Mouse (Mus musculus): ENCODE results near the gene Ptpn14. TPM values are rescaled to one million over a fixed set of nuclear protein-coding genes. Genes with fewer than 3 reads are reported as not detected.
A peak's percentile ranks its signal among the peaks of the same experiment; 100 is the strongest.

The Ptpn14 gene
- polyA plus RNA-seq, 1 experiment = 7.1 TPM

GRCm38 (mm10) chr1:189866621-189867020, 138.6 kb downstream of the Ptpn14 start:
- Histone ChIP-seq H3K27ac (ENCODE audit: insufficient read depth, low read length) (peak overlapping the region; percentile 49), H3K36me3 (ENCODE audit: control insufficient read depth, insufficient read depth, low read length) (no peaks in the 10 kb centered on the region), H3K4me1 (ENCODE audit: control insufficient read depth, insufficient read depth, insufficient read length) (peaks cover 4% of the 10 kb centered on the region; the same call in 1 of the 2 replicates), H3K27me3 (ENCODE audit: control insufficient read depth, insufficient read depth, low read length) (no peaks in the 10 kb centered on the region), H3K4me3 (ENCODE audit: extremely low read depth, insufficient read depth, insufficient read length) (no peak overlapping the region; the same call in 1 of the 2 replicates)
- no peak for DNase-seq (ENCODE audit: low read depth in 1 of 2, low spot score in 2 of 2)
- no peak for TF ChIP-seq POLR2A (IDR thresholded peaks at IDR 0.05; ENCODE audit: low read depth, low read length)
- no peak for TF ChIP-seq CTCF (IDR thresholded peaks at IDR 0.05; ENCODE audit: extremely low read depth, insufficient read depth, insufficient read length, insufficient replicate concordance)
- 64% methylated on average over 6 of the region's 6 CpGs for WGBS

GRCm38 (mm10) chr1:189867034-189867433, 139.0 kb downstream of the Ptpn14 start:
- peaks cover 4% of the 10 kb centered on the region; the same call in 1 of the 2 replicates for H3K4me1 ChIP-seq (ENCODE audit: control insufficient read depth, insufficient read depth, insufficient read length)
- WGBS = 27% methylated on average over 5 of the region's 5 CpGs
- no peaks in the 10 kb centered on the region for H3K36me3 ChIP-seq (ENCODE audit: control insufficient read depth, insufficient read depth, low read length)
- no peaks in the 10 kb centered on the region for H3K27me3 ChIP-seq (ENCODE audit: control insufficient read depth, insufficient read depth, low read length)
- H3K4me3 ChIP-seq (ENCODE audit: extremely low read depth, insufficient read depth, insufficient read length) = no peak overlapping the region; the same call in 1 of the 2 replicates
- H3K27ac ChIP-seq (ENCODE audit: insufficient read depth, low read length) = peak overlapping the region; percentile 49
- no peak for TF ChIP-seq POLR2A (IDR thresholded peaks at IDR 0.05; ENCODE audit: low read depth, low read length)
- peak in 1 of 2 experiments; percentile 15 for DNase-seq (ENCODE audit: low read depth in 1 of 2, low spot score in 2 of 2)

- no peaks in the 10 kb centered on the region for H3K27me3 ChIP-seq (ENCODE audit: control insufficient read depth, insufficient read depth, low read length)
- no peak for DNase-seq (ENCODE audit: low read depth in 1 of 2, low spot score in 2 of 2)
- peaks cover 4% of the 10 kb centered on the region; the same call in 1 of the 2 replicates for H3K4me1 ChIP-seq (ENCODE audit: control insufficient read depth, insufficient read depth, insufficient read length)
- H3K27ac ChIP-seq (ENCODE audit: insufficient read depth, low read length) = peak overlapping the region; percentile 49; the same call in 1 of the 2 replicates
- TF ChIP-seq CTCF (IDR thresholded peaks at IDR 0.05; ENCODE audit: extremely low read depth, insufficient read depth, insufficient read length, insufficient replicate concordance) (no peak), POLR2A (IDR thresholded peaks at IDR 0.05; ENCODE audit: low read depth, low read length) (no peak)
- no peak overlapping the region for H3K4me3 ChIP-seq (ENCODE audit: extremely low read depth, insufficient read depth, insufficient read length)
- 44% methylated on average over 9 of the region's 9 CpGs for WGBS
- H3K36me3 ChIP-seq (ENCODE audit: control insufficient read depth, insufficient read depth, low read length) = no peaks in the 10 kb centered on the region
These were observed 139.4 kb downstream of the Ptpn14 start for GRCm38 (mm10) chr1:189867497-189867896.

- no peak for DNase-seq (ENCODE audit: low read depth in 1 of 2, low spot score in 2 of 2)
- Histone ChIP-seq H3K4me1 (ENCODE audit: control insufficient read depth, insufficient read depth, insufficient read length) (peaks cover 4% of the 10 kb centered on the region; the same call in 1 of the 2 replicates), H3K27ac (ENCODE audit: insufficient read depth, low read length) (no peak overlapping the region), H3K4me3 (ENCODE audit: extremely low read depth, insufficient read depth, insufficient read length) (no peak overlapping the region), H3K36me3 (ENCODE audit: control insufficient read depth, insufficient read depth, low read length) (no peaks in the 10 kb centered on the region), H3K27me3 (ENCODE audit: control insufficient read depth, insufficient read depth, low read length) (no peaks in the 10 kb centered on the region)
- WGBS = 77% methylated on average over 10 of the region's 10 CpGs
- TF ChIP-seq POLR2A (IDR thresholded peaks at IDR 0.05; ENCODE audit: low read depth, low read length) (no peak), CTCF (IDR thresholded peaks at IDR 0.05; ENCODE audit: extremely low read depth, insufficient read depth, insufficient read length, insufficient replicate concordance) (no peak)
These were observed 140.0 kb downstream of the Ptpn14 start for GRCm38 (mm10) chr1:189868036-189868435.

GRCm38 (mm10) chr1:189869651-189870270, 141.7 kb downstream of the Ptpn14 start:
- H3K27me3 ChIP-seq (ENCODE audit: control insufficient read depth, insufficient read depth, low read length) = no peaks in the 10 kb centered on the region
- H3K27ac ChIP-seq (ENCODE audit: insufficient read depth, low read length) = no peak overlapping the region
- H3K4me3 ChIP-seq (ENCODE audit: extremely low read depth, insufficient read depth, insufficient read length) = no peak overlapping the region
- DNase-seq (ENCODE audit: low read depth in 1 of 2, low spot score in 2 of 2) = no peak
- 84% methylated on average over 18 of the region's 18 CpGs for WGBS
- H3K36me3 ChIP-seq (ENCODE audit: control insufficient read depth, insufficient read depth, low read length) = no peaks in the 10 kb centered on the region
- H3K4me1 ChIP-seq (ENCODE audit: control insufficient read depth, insufficient read depth, insufficient read length) = peaks cover 4% of the 10 kb centered on the region; the same call in 1 of the 2 replicates
- TF ChIP-seq POLR2A (IDR thresholded peaks at IDR 0.05; ENCODE audit: low read depth, low read length) (no peak), CTCF (IDR thresholded peaks at IDR 0.05; ENCODE audit: extremely low read depth, insufficient read depth, insufficient read length, insufficient replicate concordance) (peak; percentile 26; the same call in 1 of the 2 replicates)

GRCm38 (mm10) chr1:189870539-189870938, 142.5 kb downstream of the Ptpn14 start:
- Histone ChIP-seq H3K27me3 (ENCODE audit: control insufficient read depth, insufficient read depth, low read length) (no peaks in the 10 kb centered on the region), H3K4me1 (ENCODE audit: control insufficient read depth, insufficient read depth, insufficient read length) (peaks cover 4% of the 10 kb centered on the region; the same call in 1 of the 2 replicates), H3K36me3 (ENCODE audit: control insufficient read depth, insufficient read depth, low read length) (no peaks in the 10 kb centered on the region), H3K27ac (ENCODE audit: insufficient read depth, low read length) (no peak overlapping the region), H3K4me3 (ENCODE audit: extremely low read depth, insufficient read depth, insufficient read length) (no peak overlapping the region)
- TF ChIP-seq CTCF (IDR thresholded peaks at IDR 0.05; ENCODE audit: extremely low read depth, insufficient read depth, insufficient read length, insufficient replicate concordance) (no peak), POLR2A (IDR thresholded peaks at IDR 0.05; ENCODE audit: low read depth, low read length) (no peak)
- WGBS = 83% methylated on average over 8 of the region's 8 CpGs
- DNase-seq (ENCODE audit: low read depth in 1 of 2, low spot score in 2 of 2) = no peak

GRCm38 (mm10) chr1:189871625-189872024, 143.6 kb downstream of the Ptpn14 start:
- 64% methylated on average over 8 of the region's 8 CpGs for WGBS
- no peaks in the 10 kb centered on the region for H3K36me3 ChIP-seq (ENCODE audit: control insufficient read depth, insufficient read depth, low read length)
- no peak overlapping the region for H3K4me3 ChIP-seq (ENCODE audit: extremely low read depth, insufficient read depth, insufficient read length)
- no peak for TF ChIP-seq CTCF (IDR thresholded peaks at IDR 0.05; ENCODE audit: extremely low read depth, insufficient read depth, insufficient read length, insufficient replicate concordance)
- no peak for TF ChIP-seq POLR2A (IDR thresholded peaks at IDR 0.05; ENCODE audit: low read depth, low read length)
- H3K27me3 ChIP-seq (ENCODE audit: control insufficient read depth, insufficient read depth, low read length) = no peaks in the 10 kb centered on the region
- peaks cover 4% of the 10 kb centered on the region; the same call in 1 of the 2 replicates for H3K4me1 ChIP-seq (ENCODE audit: control insufficient read depth, insufficient read depth, insufficient read length)
- no peak for DNase-seq (ENCODE audit: low read depth in 1 of 2, low spot score in 2 of 2)
- no peak overlapping the region for H3K27ac ChIP-seq (ENCODE audit: insufficient read depth, low read length)

Measured in spleen, adult 2 months (tissue).